Mouse (Mus musculus) cortical plate, adult 2 months (tissue): ENCODE data around the gene Rpl28. TPM values are rescaled to one million over a fixed set of nuclear protein-coding genes. Genes with fewer than 3 reads are reported as not detected.

Experiments used
- H3K27ac ChIP-seq: fragments of 200-500 bp; 2 replicates; pipeline ENCODE4 v1.5.1; 2012; ENCODE audit warnings: low read length, control low read depth, inconsistent platforms; ENCODE audit not compliant: insufficient read depth
- H3K4me1 ChIP-seq: fragments of 200-500 bp; 2 replicates; pipeline ENCODE4 v1.6.1; 2011; ENCODE audit warnings: low read length; ENCODE audit not compliant: control insufficient read depth, insufficient read depth
- H3K4me3 ChIP-seq: fragments of 200-500 bp; 2 replicates; pipeline ENCODE4 v1.5.1; 2011; ENCODE audit warnings: mild to moderate bottlenecking, low read length, control low read depth; ENCODE audit not compliant: insufficient read depth
- CTCF ChIP-seq: fragments of 200-500 bp; IDR thresholded peaks from 2 replicates; pipeline ENCODE4 v1.5.1; 2011; ENCODE audit warnings: mild to moderate bottlenecking, control low read depth, low read length; ENCODE audit not compliant: insufficient read depth; ENCODE audit errors: extremely low read depth
- POLR2A ChIP-seq: fragments of 200-500 bp; IDR thresholded peaks from 2 replicates; pipeline ENCODE4 v1.6.1; 2011; ENCODE audit warnings: mild to moderate bottlenecking, low read length, control low read depth; ENCODE audit not compliant: insufficient read depth; ENCODE audit errors: extremely low read depth
- polyA plus RNA-seq: library from polyadenylated mRNA; depleted of rRNA; stranded (reverse); fragments of >200 nt; gene quantifications from 2 replicates; pipeline ENCODE4 v1.2.3, GENCODE M21; 2012

The Rpl28 gene
- polyA plus RNA-seq, 1 experiment = 257 TPM

- TF ChIP-seq CTCF (no peak), POLR2A (no peak)
- no peak within 1 kb of the TSS for H3K27ac ChIP-seq
These were observed 39.7 kb upstream of the Rpl28 start, which contains the start of gene Cox6b2 for GRCm38 (mm10) chr7:4752821-4753570. Cox6b2 (minus strand) TSS chr7:4753094.

GRCm38 (mm10) chr7:4759670-4760069, 33.0 kb upstream of the Rpl28 start:
- Histone ChIP-seq H3K4me3 (no peak overlapping the region), H3K4me1 (no peaks in the 10 kb centered on the region), H3K27ac (no peak overlapping the region)
- TF ChIP-seq POLR2A (no peak), CTCF (no peak)

More at GRCm38 (mm10) chr7:4752821-4753570, 39.7 kb upstream of the Rpl28 start, which contains the start of gene Cox6b2:
- H3K4me1 ChIP-seq = 0 out of 2 replicates have a peak, but pooled peaks cover 1% of the 10 kb centered on the region
- H3K4me3 ChIP-seq = 0 out of 2 replicates have a peak within 1 kb of the TSS, but pooled peaks have one; percentile 8

GRCm38 (mm10) chr7:4764946-4765710, 27.5 kb upstream of the Rpl28 start:
- Histone ChIP-seq H3K27ac (peak overlapping the region; percentile 65), H3K4me1 (no peaks in the 10 kb centered on the region; the same call in 1 of the 2 replicates), H3K4me3 (no peak overlapping the region)
- TF ChIP-seq CTCF = no peak
- no peak for TF ChIP-seq POLR2A

- no peak for TF ChIP-seq POLR2A
- no peak for TF ChIP-seq CTCF
- H3K4me3 ChIP-seq = no peak within 1 kb of the TSS
- H3K27ac ChIP-seq = no peak within 1 kb of the TSS
- H3K4me1 ChIP-seq = no peaks in the 10 kb centered on the region; the same call in 1 of the 2 replicates
These were observed 21.5 kb upstream of the Rpl28 start, which contains the start of gene Fam71e2 for GRCm38 (mm10) chr7:4771202-4771601. Fam71e2 (minus strand) TSS chr7:4771302.

- no peaks in the 10 kb centered on the region for H3K4me1 ChIP-seq
- no peak for TF ChIP-seq CTCF
- TF ChIP-seq POLR2A = no peak
- no peak overlapping the region for H3K27ac ChIP-seq
- no peak overlapping the region for H3K4me3 ChIP-seq
These were observed 16.5 kb upstream of the Rpl28 start for GRCm38 (mm10) chr7:4776131-4776530.

GRCm38 (mm10) chr7:4776861-4777830, 15.5 kb upstream of the Rpl28 start:
- TF ChIP-seq CTCF (no peak), POLR2A (no peak)
- H3K4me1 ChIP-seq = no peaks in the 10 kb centered on the region
- no peak overlapping the region for H3K27ac ChIP-seq
- peak overlapping the region; percentile 29; the same call in 1 of the 2 replicates for H3K4me3 ChIP-seq

GRCm38 (mm10) chr7:4777851-4778637, 14.6 kb upstream of the Rpl28 start:
- TF ChIP-seq POLR2A = no peak
- TF ChIP-seq CTCF = no peak
- Histone ChIP-seq H3K27ac (no peak overlapping the region), H3K4me1 (no peaks in the 10 kb centered on the region), H3K4me3 (no peak overlapping the region)

GRCm38 (mm10) chr7:4779921-4780320, 12.8 kb upstream of the Rpl28 start:
- no peak for TF ChIP-seq CTCF
- no peak for TF ChIP-seq POLR2A
- Histone ChIP-seq H3K4me1 (no peaks in the 10 kb centered on the region), H3K4me3 (no peak overlapping the region), H3K27ac (no peak overlapping the region)

- TF ChIP-seq CTCF (no peak), POLR2A (no peak)
- Histone ChIP-seq H3K4me1 (no peaks in the 10 kb centered on the region), H3K4me3 (no peak overlapping the region), H3K27ac (no peak overlapping the region)
These were observed 10.5 kb upstream of the Rpl28 start for GRCm38 (mm10) chr7:4782130-4782529.
